Mouse (Mus musculus): ENCODE measurements around the gene Mapkbp1.

Mapkbp1 gene

GRCm38 (mm10) chr2:120054771-120055552 lies 82.5 kb downstream of the Mapkbp1 start:
- DNase-seq (ENCODE audit: low spot score in 2 of 2), result no peak

GRCm38 (mm10) chr2:120055923-120056322 lies 83.4 kb downstream of the Mapkbp1 start:
- no peak for DNase-seq (ENCODE audit: low spot score in 2 of 2)

- no peak for DNase-seq (ENCODE audit: low spot score in 2 of 2)
Observed at GRCm38 (mm10) chr2:120058818-120059217, 86.3 kb downstream of the Mapkbp1 start.

- DNase-seq (ENCODE audit: low spot score in 2 of 2), result no peak
Observed at GRCm38 (mm10) chr2:120059466-120059865, 87.0 kb downstream of the Mapkbp1 start.

GRCm38 (mm10) chr2:120060190-120060589 lies 87.7 kb downstream of the Mapkbp1 start:
- no peak for DNase-seq (ENCODE audit: low spot score in 2 of 2)

- no peak for DNase-seq (ENCODE audit: low spot score in 2 of 2)
Observed at GRCm38 (mm10) chr2:120060651-120061050, 88.2 kb downstream of the Mapkbp1 start.

GRCm38 (mm10) chr2:120062248-120062647 lies 89.7 kb downstream of the Mapkbp1 start:
- no peak for DNase-seq (ENCODE audit: low spot score in 2 of 2)

GRCm38 (mm10) chr2:120064639-120065038 lies 92.1 kb downstream of the Mapkbp1 start:
- DNase-seq (ENCODE audit: low spot score in 2 of 2), result no peak

- no peak for DNase-seq (ENCODE audit: low spot score in 2 of 2)
Observed at GRCm38 (mm10) chr2:120065243-120065642, 92.7 kb downstream of the Mapkbp1 start.

GRCm38 (mm10) chr2:120066224-120066623 lies 93.7 kb downstream of the Mapkbp1 start:
- DNase-seq (ENCODE audit: low spot score in 2 of 2), result no peak

GRCm38 (mm10) chr2:120068555-120069465 lies 96.3 kb downstream of the Mapkbp1 start:
- peak in 1 of 2 experiments; percentile 5 for DNase-seq (ENCODE audit: low spot score in 2 of 2)

- no peak for DNase-seq (ENCODE audit: low spot score in 2 of 2)
Observed at GRCm38 (mm10) chr2:120069466-120069990, 97.0 kb downstream of the Mapkbp1 start.

- no peak for DNase-seq (ENCODE audit: low spot score in 2 of 2)
Observed at GRCm38 (mm10) chr2:120074096-120074495, 101.6 kb downstream of the Mapkbp1 start.

- DNase-seq (ENCODE audit: low spot score in 2 of 2), result peak in 1 of 2 experiments; percentile 28
Observed at GRCm38 (mm10) chr2:120076076-120076705, 103.7 kb downstream of the Mapkbp1 start.

Measured in spleen, postnatal 14 days (tissue).